Mouse (Mus musculus): ENCODE measurements around the gene Olfr1500. TPM values are rescaled to one million over a fixed set of nuclear protein-coding genes. Genes with fewer than 3 reads are reported as not detected.

Olfr1500 gene
- total and polyA plus RNA-seq, 3 experiments: not detected

GRCm38 (mm10) chr19:13777578-13777977 lies 52.7 kb downstream of the Olfr1500 start, which contains the start of gene Olfr1496:
Olfr1496 (plus strand) TSS chr19:13777878.
- no peak within 1 kb of the TSS for H3K27ac ChIP-seq (ENCODE audit: insufficient read depth, low read depth)
- no peak for DNase-seq (ENCODE audit: extremely low read depth)
- H3K9ac ChIP-seq (ENCODE audit: insufficient read depth, low read depth): no peak within 1 kb of the TSS
- no peak within 1 kb of the TSS for H3K4me2 ChIP-seq (ENCODE audit: insufficient read depth, low read depth, poor library complexity, severe bottlenecking)
- dilution Hi-C loops (cut with MboI; ENCODE audit: extremely low pct_ligation_motif_present, extremely low pct_unique_long_range_greater_than_20kb, low sequenced_read_pairs) (no loop called here), in situ Hi-C loops (cut with MboI; ENCODE audit: low pct_ligation_motif_present, low pct_unique_long_range_greater_than_20kb, low sequenced_read_pairs) (no loop called here)
- H3K9me3 ChIP-seq (replicated peaks; ENCODE audit: low read length): no peaks in the 10 kb centered on the region
- H3K79me2 ChIP-seq (replicated peaks; ENCODE audit: control insufficient read depth, extremely low read depth, insufficient read depth, poor library complexity, severe bottlenecking): no peaks in the 10 kb centered on the region
- H3K4me1 ChIP-seq (ENCODE audit: control insufficient read depth in 1 of 2, insufficient read depth in 2 of 2): no peaks in the 10 kb centered on the region
- H3K27me3 ChIP-seq (replicated peaks): no peaks in the 10 kb centered on the region
- TF ChIP-seq POLR2AphosphoS2 (IDR thresholded peaks at IDR 0.05; ENCODE audit: low read depth, low read length): no peak
- no peak for TF ChIP-seq MYC (IDR thresholded peaks at IDR 0.05; ENCODE audit: low read depth, low read length)
- TF ChIP-seq NRF1 (IDR thresholded peaks at IDR 0.05; ENCODE audit: low read depth, low read length): no peak
- no peak for TF ChIP-seq KAT2A (IDR thresholded peaks at IDR 0.05; ENCODE audit: insufficient replicate concordance, low read length)
- no peak for TF ChIP-seq TCF12 (IDR thresholded peaks at IDR 0.05; ENCODE audit: low read depth, low read length)
- TF ChIP-seq IRF4 (IDR thresholded peaks at IDR 0.05; ENCODE audit: low read depth, low read length): no peak
- no peak for TF ChIP-seq CTCF (conservative IDR thresholded peaks at IDR 0.05 in 1 of 2, IDR thresholded peaks at IDR 0.05 in 1 of 2; ENCODE audit: low read depth in 2 of 2, low read length in 2 of 2)
- TF ChIP-seq HCFC1 (IDR thresholded peaks at IDR 0.05; ENCODE audit: low read depth, low read length): no peak
- no peak for TF ChIP-seq ZC3H11A (IDR thresholded peaks at IDR 0.05; ENCODE audit: low read depth, low read length)
- TF ChIP-seq EP300 (IDR thresholded peaks at IDR 0.05; ENCODE audit: low read length): no peak
- TF ChIP-seq JUND (conservative IDR thresholded peaks at IDR 0.05; ENCODE audit: low read depth, low read length): no peak
- TF ChIP-seq POLR2A (IDR thresholded peaks at IDR 0.05; ENCODE audit: low read depth, low read length): no peak
- no peak for TF ChIP-seq MAX (IDR thresholded peaks at IDR 0.05; ENCODE audit: low read length)
- no peak for TF ChIP-seq MXI1 (IDR thresholded peaks at IDR 0.05; ENCODE audit: low read depth, low read length)
- TF ChIP-seq JUN (IDR thresholded peaks at IDR 0.05; ENCODE audit: insufficient read depth, low read depth, low read length): no peak
- no peak for TF ChIP-seq USF2 (conservative IDR thresholded peaks at IDR 0.05; ENCODE audit: low read depth, low read length)
- no peak for TF ChIP-seq ELF1 (IDR thresholded peaks at IDR 0.05; ENCODE audit: low read depth, low read length)
- no peak within 1 kb of the TSS for H3K4me3 ChIP-seq (replicated peaks in 1 of 3; ENCODE audit: low read depth in 2 of 3, low read length in 2 of 3, poor library complexity in 1 of 3)
- H3K36me3 ChIP-seq (replicated peaks in 1 of 2; ENCODE audit: control insufficient read depth in 1 of 2, insufficient read depth in 1 of 2, low read length in 1 of 2): no peaks in the 10 kb centered on the region

Other genes with a start within 250 kb of the Olfr1500 start
- not detected in 2 replicates for gene Olfr1484, start 247.0 kb downstream of the Olfr1500 start, total RNA-seq (2012; rRNA removed)
- gene Olfr1484, start 247.0 kb downstream of the Olfr1500 start, total RNA-seq (2014; rRNA removed): not detected in 2 replicates
- not detected in 2 replicates for gene Olfr1484, start 247.0 kb downstream of the Olfr1500 start, polyA plus RNA-seq (2012; ENCODE audit: insufficient read length, low read depth)
- gene Olfr1487, start 213.1 kb downstream of the Olfr1500 start, total RNA-seq (2012; rRNA removed): not detected in 2 replicates
- gene Olfr1487, start 213.1 kb downstream of the Olfr1500 start, total RNA-seq (2014; rRNA removed): not detected in 2 replicates
- not detected in 2 replicates for gene Olfr1487, start 213.1 kb downstream of the Olfr1500 start, polyA plus RNA-seq (2012; ENCODE audit: insufficient read length, low read depth)
- gene Olfr1489, start 198.9 kb downstream of the Olfr1500 start, total RNA-seq (2012; rRNA removed): not detected in 2 replicates
- gene Olfr1489, start 198.9 kb downstream of the Olfr1500 start, total RNA-seq (2014; rRNA removed): not detected in 2 replicates
- not detected in 2 replicates for gene Olfr1489, start 198.9 kb downstream of the Olfr1500 start, polyA plus RNA-seq (2012; ENCODE audit: insufficient read length, low read depth)
- not detected in 2 replicates for gene Olfr1490, start 179.4 kb downstream of the Olfr1500 start, total RNA-seq (2012; rRNA removed)
- not detected in 2 replicates for gene Olfr1490, start 179.4 kb downstream of the Olfr1500 start, total RNA-seq (2014; rRNA removed)
- gene Olfr1490, start 179.4 kb downstream of the Olfr1500 start, polyA plus RNA-seq (2012; ENCODE audit: insufficient read length, low read depth): not detected in 2 replicates
- gene Olfr1491, start 133.2 kb downstream of the Olfr1500 start, total RNA-seq (2012; rRNA removed): not detected in 2 replicates
- gene Olfr1491, start 133.2 kb downstream of the Olfr1500 start, total RNA-seq (2014; rRNA removed): not detected in 2 replicates
- gene Olfr1491, start 133.2 kb downstream of the Olfr1500 start, polyA plus RNA-seq (2012; ENCODE audit: insufficient read length, low read depth): not detected in 2 replicates
- not detected in 2 replicates for gene Olfr1493-ps1, start 107.2 kb downstream of the Olfr1500 start, total RNA-seq (2012; rRNA removed)
- not detected in 2 replicates for gene Olfr1493-ps1, start 107.2 kb downstream of the Olfr1500 start, total RNA-seq (2014; rRNA removed)
- gene Olfr1493-ps1, start 107.2 kb downstream of the Olfr1500 start, polyA plus RNA-seq (2012; ENCODE audit: insufficient read length, low read depth): not detected in 2 replicates
- gene Olfr1494, start 90.8 kb downstream of the Olfr1500 start, total RNA-seq (2012; rRNA removed): not detected in 2 replicates
- not detected in 2 replicates for gene Olfr1494, start 90.8 kb downstream of the Olfr1500 start, total RNA-seq (2014; rRNA removed)
- gene Olfr1494, start 90.8 kb downstream of the Olfr1500 start, polyA plus RNA-seq (2012; ENCODE audit: insufficient read length, low read depth): not detected in 2 replicates
- gene Olfr1495, start 65.9 kb downstream of the Olfr1500 start, total RNA-seq (2012; rRNA removed): not detected in 2 replicates
- not detected in 2 replicates for gene Olfr1495, start 65.9 kb downstream of the Olfr1500 start, total RNA-seq (2014; rRNA removed)
- not detected in 2 replicates for gene Olfr1495, start 65.9 kb downstream of the Olfr1500 start, polyA plus RNA-seq (2012; ENCODE audit: insufficient read length, low read depth)
- not detected in 2 replicates for gene Olfr1496, start 52.6 kb downstream of the Olfr1500 start, total RNA-seq (2012; rRNA removed)
- not detected in 2 replicates for gene Olfr1496, start 52.6 kb downstream of the Olfr1500 start, total RNA-seq (2014; rRNA removed)
- gene Olfr1496, start 52.6 kb downstream of the Olfr1500 start, polyA plus RNA-seq (2012; ENCODE audit: insufficient read length, low read depth): not detected in 2 replicates
- gene Olfr1497, start 32.3 kb downstream of the Olfr1500 start, total RNA-seq (2012; rRNA removed): not detected in 2 replicates
- not detected in 2 replicates for gene Olfr1497, start 32.3 kb downstream of the Olfr1500 start, total RNA-seq (2014; rRNA removed)
- gene Olfr1497, start 32.3 kb downstream of the Olfr1500 start, polyA plus RNA-seq (2012; ENCODE audit: insufficient read length, low read depth): not detected in 2 replicates
- gene Olfr1499, start 11.0 kb downstream of the Olfr1500 start, total RNA-seq (2012; rRNA removed): not detected in 2 replicates
- gene Olfr1499, start 11.0 kb downstream of the Olfr1500 start, total RNA-seq (2014; rRNA removed): not detected in 2 replicates
- not detected in 2 replicates for gene Olfr1499, start 11.0 kb downstream of the Olfr1500 start, polyA plus RNA-seq (2012; ENCODE audit: insufficient read length, low read depth)
- gene Olfr1501, start 20.2 kb upstream of the Olfr1500 start, total RNA-seq (2012; rRNA removed): not detected in 2 replicates
- gene Olfr1501, start 20.2 kb upstream of the Olfr1500 start, total RNA-seq (2014; rRNA removed): not detected in 2 replicates
- not detected in 2 replicates for gene Olfr1501, start 20.2 kb upstream of the Olfr1500 start, polyA plus RNA-seq (2012; ENCODE audit: insufficient read length, low read depth)
- gene Olfr1502, start 31.3 kb upstream of the Olfr1500 start, total RNA-seq (2012; rRNA removed): not detected in 2 replicates
- not detected in 2 replicates for gene Olfr1502, start 31.3 kb upstream of the Olfr1500 start, total RNA-seq (2014; rRNA removed)
- not detected in 2 replicates for gene Olfr1502, start 31.3 kb upstream of the Olfr1500 start, polyA plus RNA-seq (2012; ENCODE audit: insufficient read length, low read depth)
- gene Olfr1504, start 67.4 kb upstream of the Olfr1500 start, total RNA-seq (2012; rRNA removed): not detected in 2 replicates
- not detected in 2 replicates for gene Olfr1504, start 67.4 kb upstream of the Olfr1500 start, total RNA-seq (2014; rRNA removed)
- not detected in 2 replicates for gene Olfr1504, start 67.4 kb upstream of the Olfr1500 start, polyA plus RNA-seq (2012; ENCODE audit: insufficient read length, low read depth)
- gene Olfr1505, start 83.0 kb upstream of the Olfr1500 start, total RNA-seq (2012; rRNA removed): not detected in 2 replicates
- gene Olfr1505, start 83.0 kb upstream of the Olfr1500 start, total RNA-seq (2014; rRNA removed): not detected in 2 replicates
- not detected in 2 replicates for gene Olfr1505, start 83.0 kb upstream of the Olfr1500 start, polyA plus RNA-seq (2012; ENCODE audit: insufficient read length, low read depth)

All from CH12.LX (cell line).